Mouse (Mus musculus): ENCODE data around the gene Papolb.

The Papolb gene

DNA sequence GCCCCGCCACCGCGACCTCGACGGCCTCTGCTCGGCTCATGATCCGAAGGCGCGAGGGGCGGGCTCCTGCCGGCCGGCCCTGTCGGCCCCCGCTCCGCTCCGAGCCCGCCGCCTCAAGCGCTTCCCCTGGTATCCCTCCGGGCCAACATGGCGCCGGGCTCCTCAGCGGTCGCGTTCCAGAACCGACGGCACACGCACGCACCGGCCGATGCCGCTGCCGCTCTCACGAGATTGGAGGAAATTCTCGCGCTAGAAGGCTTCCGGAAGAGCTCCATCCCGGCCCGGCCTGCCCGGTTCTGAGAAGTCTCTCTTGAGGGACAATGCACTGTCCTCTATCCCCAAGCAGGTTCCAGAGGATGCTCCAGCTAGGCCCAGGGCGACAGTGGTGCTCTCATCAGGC, at the start of gene Papolb:
TSS of gene Papolb (minus strand) at position 162 of the 400 bp plus-strand sequence.
- DNase-seq (ENCODE audit: low spot score in 2 of 2): no peak

DNA sequence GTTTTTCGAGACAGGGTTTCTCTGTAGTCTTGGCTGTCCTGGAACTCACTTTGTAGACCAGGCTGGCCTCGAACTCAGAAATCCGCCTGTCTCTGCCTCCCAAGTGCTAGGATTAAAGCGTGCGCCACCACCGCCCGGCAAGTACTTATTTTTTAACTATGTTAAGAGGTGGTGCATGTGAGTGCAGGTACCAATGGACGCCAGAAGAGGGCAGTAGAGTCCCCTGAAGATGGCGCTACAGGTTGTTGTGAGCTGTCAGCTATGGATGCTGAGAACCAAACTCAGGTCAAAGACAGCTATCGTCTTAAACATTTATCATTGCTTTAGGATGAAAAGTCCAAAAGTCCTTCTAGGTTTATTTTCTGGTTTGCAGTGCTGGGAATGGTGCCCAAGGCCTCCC, 48.3 kb upstream of the Papolb start:
- DNase-seq (ENCODE audit: low spot score in 2 of 2): no peak

DNA sequence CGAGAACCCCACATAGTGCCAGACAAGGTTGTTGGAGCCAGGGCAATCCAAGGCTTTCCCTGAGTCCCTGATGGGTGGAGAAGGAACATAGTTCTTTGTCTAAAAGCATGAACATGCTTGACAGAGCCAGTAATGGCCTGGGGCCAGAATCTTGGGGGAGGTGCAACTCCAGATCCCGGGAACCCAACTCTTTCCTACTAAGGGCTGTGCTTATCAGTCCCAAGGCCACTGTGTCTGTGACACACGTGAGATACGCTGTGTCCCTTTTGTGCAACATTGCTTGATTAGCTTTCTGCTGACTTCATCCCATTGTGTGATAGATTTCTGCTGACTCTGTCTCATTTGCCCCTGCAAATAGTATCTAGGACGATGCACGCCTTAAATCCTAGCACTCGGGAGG, 47.0 kb upstream of the Papolb start:
- DNase-seq (ENCODE audit: low spot score in 2 of 2): peak in 1 of 2 experiments; percentile 35

DNA sequence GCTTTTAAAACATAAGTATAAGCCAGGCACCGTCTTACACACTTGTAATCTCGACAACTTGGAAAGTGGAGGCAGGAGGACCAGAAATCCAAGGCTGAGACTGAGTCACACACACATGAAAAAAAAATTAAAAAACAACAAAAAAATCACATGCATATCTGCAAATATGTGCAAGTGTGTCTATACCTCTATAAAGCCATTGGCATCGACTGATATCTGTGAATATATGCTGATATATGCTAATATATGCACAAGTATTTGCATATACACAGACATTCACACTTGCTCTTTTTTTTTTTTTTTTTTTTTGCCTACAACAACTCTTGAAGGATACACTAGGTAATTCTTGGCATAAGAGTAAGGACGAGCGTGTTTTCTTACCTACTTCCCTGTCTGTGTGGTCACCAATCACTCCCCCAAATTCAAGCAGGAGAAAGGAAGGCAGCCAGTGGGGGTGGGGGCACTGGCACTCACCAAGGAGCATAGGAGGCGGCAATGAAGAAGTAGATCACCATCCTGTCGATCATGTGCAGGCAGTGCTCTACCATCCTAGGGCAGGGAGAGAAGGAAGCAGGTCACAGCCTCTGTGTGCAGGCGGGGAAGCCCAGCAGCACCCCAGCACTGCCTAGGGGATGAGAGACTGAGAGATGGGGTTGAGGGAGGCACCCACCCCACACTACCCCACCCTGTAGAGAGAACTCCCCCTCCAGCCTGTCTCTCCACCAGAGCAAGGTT, 44.6 kb upstream of the Papolb start:
- DNase-seq (ENCODE audit: low spot score in 2 of 2): no peak

DNA sequence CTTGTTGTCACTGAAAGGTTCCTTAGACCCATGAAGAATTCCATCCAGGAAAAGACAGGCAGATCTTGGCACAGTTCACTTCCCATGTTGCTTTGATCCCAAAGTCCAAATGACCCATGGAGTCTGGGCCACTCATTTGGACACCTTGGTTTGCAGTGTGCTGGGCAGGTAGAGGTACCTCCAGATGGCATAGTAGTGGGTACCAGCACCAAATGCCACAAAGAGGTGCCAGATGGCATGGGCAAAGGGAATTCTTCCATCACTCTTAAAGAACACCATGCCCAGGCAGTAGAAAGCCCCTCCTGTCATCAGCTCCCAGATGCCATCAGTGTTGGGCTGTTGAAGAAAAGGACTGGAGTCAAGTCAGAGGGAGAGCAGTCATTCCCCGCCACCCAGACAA, 34.7 kb upstream of the Papolb start:
- no peak for DNase-seq (ENCODE audit: low spot score in 2 of 2)

DNA sequence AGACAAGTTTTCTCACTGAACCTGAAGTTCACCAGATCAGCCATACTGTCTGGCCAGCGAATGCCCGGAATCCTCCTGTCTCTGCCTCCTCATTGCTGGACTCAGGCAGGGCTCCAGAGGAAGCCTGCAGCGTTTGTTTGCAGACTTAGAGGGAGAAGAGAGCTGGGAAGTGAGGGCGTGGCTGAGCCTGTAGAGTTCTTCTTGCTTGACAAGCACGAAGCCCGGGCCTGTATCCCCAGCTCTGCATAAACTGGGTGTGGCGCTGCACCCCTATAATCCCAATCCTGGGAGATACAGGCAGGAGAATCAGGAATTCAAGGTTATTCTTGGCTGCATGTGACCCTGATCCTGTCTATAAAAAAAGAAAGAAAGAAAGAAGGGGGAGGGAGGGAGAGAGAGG, 30.4 kb upstream of the Papolb start:
- DNase-seq (ENCODE audit: low spot score in 2 of 2): no peak

DNA sequence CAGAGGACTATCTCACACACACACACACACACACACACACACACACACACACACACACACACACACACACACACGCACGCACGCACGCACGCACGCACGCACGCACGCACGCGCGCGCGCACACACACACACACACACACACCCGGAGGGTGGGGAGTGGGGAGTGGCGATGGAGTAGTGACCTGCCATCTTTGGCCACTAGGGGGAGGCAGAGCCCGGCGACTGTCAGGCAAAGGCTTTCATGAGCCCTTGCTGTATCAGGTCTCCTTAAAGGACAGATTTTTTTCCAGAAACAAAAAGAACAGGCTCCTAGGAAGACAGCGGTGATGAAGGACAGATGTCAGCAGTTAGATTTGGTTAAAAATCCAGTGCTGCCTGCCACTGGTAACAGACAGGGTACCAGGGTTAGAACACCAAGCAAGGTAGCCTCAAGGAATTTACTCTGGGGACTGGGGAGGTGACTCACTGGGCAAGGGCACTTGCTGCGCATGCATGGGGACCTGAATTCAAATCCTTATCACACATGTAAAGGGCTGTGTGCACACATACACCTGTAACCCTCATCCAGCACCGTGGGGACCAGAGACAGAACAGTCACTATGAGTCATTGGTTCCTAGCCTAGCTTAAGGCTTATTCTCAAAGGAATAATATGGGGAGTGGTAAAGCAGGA, 27.7 kb upstream of the Papolb start:
- peak; percentile 35 to 69 for DNase-seq (ENCODE audit: low spot score in 2 of 2)

DNA sequence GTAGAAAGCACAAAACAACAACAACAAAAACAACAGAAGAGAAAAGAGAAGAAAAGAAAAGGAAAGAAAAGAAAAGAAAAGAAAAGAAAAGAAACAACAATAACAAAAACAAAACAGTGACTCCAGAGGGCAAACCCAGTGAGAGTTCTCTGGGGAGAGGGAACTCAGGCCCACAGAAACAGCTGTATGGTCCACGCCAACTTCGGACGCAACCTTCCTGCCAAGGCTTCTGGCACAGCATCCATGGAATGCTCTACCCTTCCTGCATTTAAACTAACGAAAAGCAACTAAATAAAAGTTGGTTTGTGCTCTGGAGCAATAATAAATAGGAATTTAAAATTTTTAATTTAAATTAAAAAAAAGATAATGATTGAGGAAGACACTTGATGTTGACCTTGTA, 26.8 kb upstream of the Papolb start:
- peak in 1 of 2 experiments; percentile 16 for DNase-seq (ENCODE audit: low spot score in 2 of 2)

DNA sequence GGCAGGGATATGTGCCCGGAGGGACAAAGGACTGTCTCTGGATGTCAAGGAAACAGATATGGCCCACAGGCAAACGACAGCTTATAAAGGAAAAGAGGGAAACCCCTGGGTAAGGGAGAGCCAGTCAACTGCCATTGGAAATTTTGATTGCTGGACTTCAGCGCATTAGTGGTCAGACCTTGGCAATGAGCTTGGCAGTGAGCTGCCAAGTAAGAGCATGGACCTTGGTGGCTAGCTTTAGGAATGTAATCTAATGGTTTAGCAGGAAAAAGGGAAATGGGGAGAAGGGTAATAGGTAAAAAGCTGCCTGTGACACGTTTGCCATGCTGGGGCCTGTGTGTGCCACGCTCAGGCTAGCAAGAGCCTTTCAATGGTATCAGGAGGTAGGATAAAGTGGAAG, 26.0 kb upstream of the Papolb start:
- DNase-seq (ENCODE audit: low spot score in 2 of 2): no peak

DNA sequence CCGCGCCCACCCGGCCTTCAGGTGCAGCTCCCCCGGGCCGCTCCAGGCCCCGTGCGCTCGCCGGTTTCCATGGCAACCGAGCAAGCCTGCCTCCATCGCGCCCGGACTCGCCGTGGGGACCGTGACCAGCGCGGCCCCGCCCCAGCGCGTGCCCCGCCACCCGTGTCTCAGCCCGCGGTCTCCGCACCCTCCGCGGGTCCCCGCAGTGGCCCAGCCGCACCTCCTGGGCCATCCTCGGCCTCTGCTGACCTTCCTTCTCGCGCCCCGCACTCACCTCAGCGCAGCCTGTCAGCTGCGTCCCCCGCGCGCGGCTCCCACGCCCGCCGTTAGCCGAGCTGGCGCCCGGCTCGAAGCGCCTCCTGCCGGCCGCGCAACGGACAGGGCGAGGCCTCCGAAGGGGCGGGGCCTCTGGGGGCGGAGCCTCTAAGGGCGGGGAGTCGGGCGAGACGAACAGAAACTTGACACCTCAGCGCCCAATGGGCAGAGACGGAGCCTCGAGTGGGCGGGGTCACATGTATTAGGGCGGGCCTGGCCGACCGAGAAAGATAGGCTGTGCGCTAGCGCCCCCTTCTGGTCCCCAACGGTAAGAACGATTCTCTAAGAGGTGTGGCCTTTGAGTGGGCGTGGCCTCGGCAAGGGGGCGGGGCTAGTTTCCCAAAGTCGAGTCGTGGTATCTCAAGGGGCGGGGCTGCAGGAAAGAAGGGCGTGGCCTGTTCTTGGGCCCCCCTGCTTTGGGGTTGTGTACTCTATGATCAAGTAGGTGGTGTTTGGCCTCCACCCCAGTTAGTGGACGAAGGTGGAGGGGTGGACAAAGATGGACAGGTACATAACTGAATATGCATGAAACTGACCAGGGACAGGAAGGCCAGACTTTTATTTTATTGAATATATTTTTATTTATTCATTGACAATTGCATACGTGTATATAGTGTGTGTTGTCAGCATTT, 21.1 kb upstream of the Papolb start, which contains the start of gene Radil:
TSS of gene Radil (minus strand) at position 393 of the 947 bp plus-strand sequence.
- DNase-seq (ENCODE audit: low spot score in 2 of 2): peak; percentile 88 to 93

DNA sequence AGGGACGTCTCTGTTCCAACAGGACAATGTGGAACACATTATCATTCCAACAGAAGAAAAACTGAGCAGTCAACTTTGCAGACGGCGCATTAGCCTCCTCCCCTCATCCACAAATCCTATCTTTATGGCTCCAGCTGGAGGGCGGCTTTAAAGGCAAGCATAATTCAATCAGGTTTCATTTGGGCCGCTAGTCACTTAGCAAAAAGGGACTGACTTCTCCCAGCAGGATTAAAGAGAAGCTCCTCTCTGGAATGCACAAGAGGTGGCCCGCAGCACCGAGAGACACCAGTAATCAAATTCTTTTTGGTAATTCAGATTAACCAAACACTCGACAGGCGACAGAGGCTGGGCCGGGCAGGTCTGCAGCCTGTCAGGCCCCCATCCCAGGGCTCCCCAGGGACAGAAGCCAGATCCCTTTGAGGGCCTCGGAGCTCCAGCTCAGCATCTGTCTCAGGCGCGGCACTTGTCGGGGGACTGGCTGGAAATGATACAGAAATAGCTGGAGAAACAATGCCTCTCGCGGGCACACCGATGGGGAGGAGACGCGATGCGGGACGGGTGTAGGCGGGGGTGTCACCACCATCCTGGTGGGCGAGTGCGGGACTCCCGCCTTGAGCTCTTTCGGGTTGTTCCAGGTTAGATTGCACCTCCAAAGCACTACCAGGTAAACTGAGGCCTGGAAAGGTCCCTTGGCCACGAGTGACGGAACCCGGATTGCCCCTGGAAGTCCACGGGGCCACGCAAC, 20.3 kb upstream of the Papolb start:
- peak; percentile 17 to 18 for DNase-seq (ENCODE audit: low spot score in 2 of 2)

DNA sequence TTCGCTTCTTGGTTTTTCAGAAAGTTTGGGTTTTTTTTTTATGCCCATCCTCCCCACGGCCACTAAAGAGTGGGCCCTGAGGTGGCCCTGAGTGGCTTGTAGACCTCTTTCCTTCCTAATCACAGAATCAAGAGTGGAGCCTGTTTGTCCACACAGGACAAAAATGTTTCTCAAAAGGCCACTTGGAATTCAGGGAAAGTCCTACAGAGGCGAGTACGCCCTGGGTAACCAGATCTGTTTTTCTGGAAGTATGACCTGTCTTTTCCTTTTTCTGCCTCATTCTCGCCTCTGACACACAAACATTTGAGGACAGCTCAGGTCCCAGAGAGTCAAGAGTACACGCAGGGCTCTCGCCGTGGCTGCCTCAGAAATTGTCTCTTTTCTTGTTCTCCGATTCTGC, 19.6 kb upstream of the Papolb start:
- DNase-seq (ENCODE audit: low spot score in 2 of 2): no peak

DNA sequence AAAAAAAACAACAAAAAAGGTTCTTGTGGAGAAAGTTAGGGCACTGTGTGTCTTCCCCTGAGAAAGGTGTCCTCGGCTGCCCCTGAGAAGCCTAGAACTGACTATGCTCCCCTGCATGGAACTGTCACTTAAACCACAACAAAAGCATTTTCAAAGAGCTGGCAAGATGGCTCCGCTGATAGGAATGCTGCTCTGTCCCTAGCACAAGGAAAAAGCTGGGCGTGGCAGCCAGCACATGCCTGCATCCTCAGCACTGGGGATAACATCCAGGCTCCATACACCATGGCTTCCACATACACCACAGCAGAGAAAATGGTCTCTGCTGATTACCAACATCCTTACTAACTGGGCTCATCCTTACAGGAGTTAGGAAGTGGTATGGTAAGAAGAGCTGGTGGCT, 17.2 kb upstream of the Papolb start:
- no peak for DNase-seq (ENCODE audit: low spot score in 2 of 2)

DNA sequence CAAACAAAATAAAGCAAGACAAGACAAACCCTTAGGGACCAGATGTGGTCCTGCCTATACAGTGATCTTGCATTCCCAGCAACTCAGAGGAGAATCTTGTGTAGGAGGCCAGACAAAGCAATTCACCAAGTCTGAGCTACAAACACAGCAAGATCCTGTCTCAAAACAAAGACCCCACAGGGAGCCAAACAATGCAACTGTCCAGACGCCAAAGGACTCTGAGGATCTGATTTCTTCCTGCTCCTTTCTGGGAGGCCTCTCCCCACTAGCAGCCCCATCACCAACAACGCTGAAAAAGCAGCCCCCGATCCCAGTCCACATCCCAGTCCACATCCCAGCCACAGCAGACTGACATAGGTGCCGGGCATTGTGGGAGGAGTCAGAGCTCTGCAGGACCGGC, 16.5 kb upstream of the Papolb start:
- DNase-seq (ENCODE audit: low spot score in 2 of 2): no peak

DNA sequence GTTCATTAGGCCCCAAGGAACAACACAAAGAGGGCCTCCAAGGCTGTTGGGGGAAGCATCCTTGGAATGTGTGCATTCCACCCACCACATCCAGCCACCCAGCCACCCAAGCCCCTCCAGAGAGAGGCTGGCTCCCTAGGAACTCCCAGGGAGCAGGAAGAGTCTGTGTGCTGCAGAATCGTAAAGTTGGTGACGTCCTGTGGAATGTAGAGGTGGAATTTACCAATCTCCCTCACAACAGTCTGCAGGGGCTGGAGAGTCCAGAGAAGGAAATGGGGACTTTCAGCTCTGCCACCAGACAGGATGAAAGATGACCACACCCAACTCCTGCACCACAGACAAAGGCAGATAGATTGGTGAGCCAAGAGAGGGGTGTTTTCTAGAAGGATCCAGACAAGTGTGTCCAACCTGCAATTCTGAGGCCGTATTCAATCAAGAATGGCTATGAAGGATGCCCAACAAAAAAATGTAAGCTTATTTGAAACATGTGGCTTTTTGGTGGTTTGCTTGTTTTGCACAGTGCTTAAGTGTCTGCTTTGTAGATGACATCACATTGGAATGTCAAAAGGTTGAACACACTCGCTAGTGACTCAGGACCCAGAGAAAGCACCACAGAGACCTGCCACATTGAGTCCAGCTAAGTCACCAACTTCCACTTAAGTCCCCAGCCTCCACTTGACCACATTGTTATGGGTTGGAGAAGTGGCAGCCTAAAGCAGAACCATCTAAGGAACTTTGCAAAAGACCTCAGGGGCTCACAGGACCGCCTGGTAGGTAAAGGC, 15.3 kb upstream of the Papolb start:
- no peak for DNase-seq (ENCODE audit: low spot score in 2 of 2)

DNA sequence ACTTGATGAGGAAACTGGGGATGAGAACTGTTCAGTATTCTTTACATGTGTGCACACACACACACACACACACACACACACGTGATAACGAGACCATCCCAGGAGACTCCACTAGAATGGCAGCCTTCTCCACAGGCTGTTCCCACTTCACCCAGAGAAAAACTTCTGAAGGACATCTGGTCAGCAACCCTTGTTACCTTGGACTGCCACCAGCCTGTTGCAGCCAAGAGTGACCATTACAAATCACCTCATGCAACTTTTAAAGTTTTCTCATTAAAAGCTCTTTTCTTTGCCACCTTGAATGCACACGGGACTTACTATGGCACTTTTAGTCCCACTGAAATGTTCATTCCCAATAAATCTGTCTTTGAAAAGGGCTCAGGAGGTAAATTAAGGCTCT, 7.4 kb upstream of the Papolb start:
- DNase-seq (ENCODE audit: low spot score in 2 of 2): no peak

DNA sequence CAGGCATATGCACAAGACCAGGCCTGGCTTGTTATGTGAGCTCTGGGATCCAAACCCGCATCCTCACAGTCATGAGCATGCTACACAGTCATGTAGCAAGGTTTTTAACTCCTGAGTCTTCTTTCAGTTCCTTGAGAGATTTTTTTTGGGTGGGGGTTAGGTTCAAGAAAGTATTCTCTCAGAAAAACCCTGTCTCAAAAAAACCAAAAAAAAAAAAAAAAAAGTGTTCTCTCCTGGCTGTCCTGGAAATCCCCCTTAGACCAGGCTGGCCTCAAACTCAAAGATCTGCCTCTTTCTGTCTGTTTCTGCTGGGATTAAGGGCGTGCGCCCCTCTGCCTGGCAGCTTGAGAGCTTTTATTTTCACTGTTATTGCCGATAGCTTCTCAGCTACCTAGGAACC, 5.5 kb upstream of the Papolb start:
- no peak for DNase-seq (ENCODE audit: low spot score in 2 of 2)

DNA sequence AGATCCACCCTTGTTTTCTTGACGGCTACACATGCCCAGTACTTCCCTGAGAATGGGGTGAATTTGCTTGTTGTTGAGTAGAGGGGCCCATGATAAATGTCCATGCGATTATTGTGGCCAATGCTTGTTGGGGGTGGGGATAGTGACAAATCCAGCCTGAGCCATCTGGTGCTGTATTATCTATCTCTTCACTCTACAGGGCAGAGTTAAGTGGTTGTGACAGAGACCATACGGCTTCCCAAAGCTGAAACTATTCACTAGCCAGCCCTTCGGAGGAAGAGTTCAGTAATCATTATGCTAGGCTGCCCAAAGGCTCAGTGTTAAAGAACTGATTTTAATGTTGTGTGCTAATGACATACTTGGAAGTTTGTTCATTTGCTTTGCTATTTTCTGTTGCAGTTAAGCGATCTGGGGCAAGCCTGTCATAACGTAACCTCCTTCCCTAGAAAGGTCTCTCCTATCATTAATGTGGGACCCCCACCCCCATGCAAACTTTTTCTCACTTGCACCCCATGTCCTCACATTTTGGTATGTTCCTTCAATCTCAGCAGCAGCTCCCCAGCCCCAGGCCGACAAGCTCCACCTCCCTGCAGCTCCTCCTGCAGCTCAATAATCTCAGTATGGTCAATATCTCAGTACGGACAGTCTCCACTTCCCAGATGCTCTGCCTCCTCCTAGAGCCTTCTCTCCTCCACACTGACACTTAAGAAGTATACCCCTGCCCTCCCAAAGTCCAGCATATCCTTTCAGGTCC, 5.0 kb downstream of the Papolb start:
- no peak for DNase-seq (ENCODE audit: low spot score in 2 of 2)

DNA sequence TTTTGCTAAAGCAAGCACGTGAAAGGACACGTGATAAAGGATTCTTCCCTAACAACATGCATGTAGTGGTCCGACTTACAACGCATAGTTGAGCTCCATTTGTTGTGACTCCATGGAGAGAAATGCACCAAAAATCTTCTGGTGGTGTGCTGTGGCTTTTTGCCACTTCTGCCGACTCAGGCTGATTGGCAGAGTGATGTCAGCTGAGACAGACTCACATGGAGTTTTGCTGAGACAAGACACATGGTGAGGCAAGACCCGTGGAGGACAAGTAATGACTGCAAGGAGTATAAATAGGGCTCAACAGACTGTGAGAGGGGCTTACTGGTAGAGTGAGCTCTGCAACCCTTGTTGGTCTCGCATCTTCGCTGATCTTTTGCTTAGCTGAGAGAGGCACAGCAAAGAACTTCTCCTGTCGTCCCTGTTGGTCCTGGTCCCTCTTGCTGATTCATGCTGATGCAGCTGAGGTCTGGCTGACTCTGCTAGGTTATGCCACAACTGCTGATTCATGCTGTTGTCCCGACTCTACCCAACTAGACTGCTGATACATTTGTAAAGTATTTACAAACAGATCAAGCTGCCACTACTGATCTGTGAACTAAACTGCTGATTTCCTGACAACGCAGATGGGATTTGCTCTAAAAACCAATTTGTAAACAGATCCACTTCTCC, 8.5 kb downstream of the Papolb start:
- DNase-seq (ENCODE audit: low spot score in 2 of 2): no peak

Data from urinary bladder, postnatal 36 days (tissue).